Mouse (Mus musculus) erythroblast, embryonic 14.5 days (primary cell): ENCODE measurements around the gene Anks1. TPM values are rescaled to one million over a fixed set of nuclear protein-coding genes. Genes with fewer than 3 reads are reported as not detected.
"Not testable (repeated sequence)": the region's sequence is repeated elsewhere in the genome, so short reads cannot be mapped to it uniquely, and the experiment has no call there.

ENCODE experiments used
- H3K27me3 ChIP-seq: 2 replicates; pipeline ENCODE4 v1.6.1; 2012; ENCODE audit warnings: inconsistent platforms; ENCODE audit not compliant: control insufficient read depth
- H3K36me3 ChIP-seq: 2 replicates; pipeline ENCODE4 v1.6.1; 2012; ENCODE audit warnings: mild to moderate bottlenecking, inconsistent platforms; ENCODE audit not compliant: control insufficient read depth
- H3K4me1 ChIP-seq: 2 replicates; pipeline ENCODE4 v1.6.1; 2012; ENCODE audit warnings: inconsistent platforms; ENCODE audit not compliant: control insufficient read depth
- H3K4me3 ChIP-seq: replicated peaks from 2 replicates; pipeline ENCODE3; 2012; ENCODE audit warnings: moderate library complexity, mild to moderate bottlenecking, inconsistent platforms
- H3K9me3 ChIP-seq: 2 replicates; pipeline ENCODE4 v1.6.1; 2012; ENCODE audit warnings: low read length, inconsistent platforms, mixed read lengths; ENCODE audit not compliant: control insufficient read depth
- GATA1 ChIP-seq: IDR thresholded peaks from 2 replicates; pipeline ENCODE4 v1.6.1; 2012; ENCODE audit warnings: low read length, inconsistent platforms, mixed read lengths
- TAL1 ChIP-seq: IDR thresholded peaks from 3 replicates; pipeline ENCODE4 v1.6.1; 2012; ENCODE audit warnings: low read length, inconsistent platforms, mixed read lengths
- polyA plus RNA-seq: library from polyadenylated mRNA; stranded (reverse); fragments of >175 nt; gene quantifications from 2 replicates; pipeline ENCODE4 v1.2.3, GENCODE M21; 2012

Gene Anks1
- polyA plus RNA-seq, 1 experiment, result 0.39 TPM

DNA sequence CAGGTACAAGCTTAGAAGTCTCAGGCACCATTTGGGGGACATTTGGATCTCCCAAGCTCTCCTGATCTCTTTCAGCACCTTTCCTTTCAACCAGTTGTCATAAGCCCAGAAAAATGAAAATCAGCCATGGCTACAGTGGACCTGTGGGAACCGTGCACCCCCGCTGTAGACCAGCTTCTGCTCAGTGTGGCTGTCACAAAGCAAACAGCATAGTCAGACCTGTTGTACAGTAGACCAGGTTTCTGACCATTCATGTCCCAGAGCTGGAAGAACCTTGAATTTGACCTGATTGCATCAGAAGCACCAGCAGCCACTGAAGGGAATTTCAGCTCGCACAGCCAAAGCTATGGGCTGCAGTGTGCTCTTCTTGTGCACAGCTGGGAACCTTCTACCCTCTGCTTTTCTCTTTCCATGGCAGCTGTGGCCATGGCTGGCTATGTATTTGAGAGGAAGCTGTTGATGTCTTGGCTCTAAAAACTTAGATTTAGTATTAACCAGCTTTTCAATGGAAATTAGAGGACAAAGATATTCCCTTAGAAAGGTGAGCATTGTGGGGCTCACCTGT lies 71.4 kb downstream of the Anks1 start:
- Histone ChIP-seq H3K4me3 (no peak overlapping the region), H3K27me3 (no peaks in the 10 kb centered on the region), H3K36me3 (peaks cover 26% of the 10 kb centered on the region), H3K4me1 (no peaks in the 10 kb centered on the region), H3K9me3 (no peaks in the 10 kb centered on the region)
- TF ChIP-seq GATA1, result no peak
- TF ChIP-seq TAL1, result no peak

DNA sequence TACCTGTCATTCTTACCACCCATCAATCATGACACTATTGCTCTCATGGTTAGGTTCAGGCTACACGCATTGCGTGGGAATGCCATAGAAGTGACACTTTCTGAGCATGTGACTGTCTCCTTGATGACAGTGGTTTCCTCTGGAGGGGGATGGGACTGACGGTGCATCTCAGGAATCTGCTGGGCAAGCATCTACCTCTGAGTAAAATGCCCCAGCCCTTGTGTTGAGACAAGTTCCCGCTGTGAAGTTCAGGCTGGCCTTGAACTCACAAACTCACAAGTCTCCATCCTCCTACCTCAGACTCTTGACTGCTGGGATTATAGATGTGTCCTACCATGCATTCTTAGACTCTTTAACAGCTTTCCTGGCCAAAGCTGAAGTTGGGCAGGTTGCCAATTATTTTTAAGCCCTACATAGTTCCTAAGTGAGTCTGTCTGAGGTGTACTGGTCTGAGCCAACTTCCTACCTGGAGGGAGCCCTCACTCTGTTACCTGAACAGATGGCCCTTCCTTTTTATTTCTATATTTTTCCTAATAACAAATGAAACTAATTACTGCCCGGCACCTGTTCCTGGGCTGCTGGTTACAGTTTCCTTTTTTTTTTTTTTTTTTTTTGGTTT lies 72.5 kb downstream of the Anks1 start:
- H3K27me3 ChIP-seq, result no peaks in the 10 kb centered on the region
- peaks cover 29% of the 10 kb centered on the region for H3K36me3 ChIP-seq
- no peaks in the 10 kb centered on the region for H3K9me3 ChIP-seq
- no peak overlapping the region for H3K4me3 ChIP-seq
- TF ChIP-seq TAL1, result no peak
- no peak for TF ChIP-seq GATA1
- H3K4me1 ChIP-seq, result no peaks in the 10 kb centered on the region

DNA sequence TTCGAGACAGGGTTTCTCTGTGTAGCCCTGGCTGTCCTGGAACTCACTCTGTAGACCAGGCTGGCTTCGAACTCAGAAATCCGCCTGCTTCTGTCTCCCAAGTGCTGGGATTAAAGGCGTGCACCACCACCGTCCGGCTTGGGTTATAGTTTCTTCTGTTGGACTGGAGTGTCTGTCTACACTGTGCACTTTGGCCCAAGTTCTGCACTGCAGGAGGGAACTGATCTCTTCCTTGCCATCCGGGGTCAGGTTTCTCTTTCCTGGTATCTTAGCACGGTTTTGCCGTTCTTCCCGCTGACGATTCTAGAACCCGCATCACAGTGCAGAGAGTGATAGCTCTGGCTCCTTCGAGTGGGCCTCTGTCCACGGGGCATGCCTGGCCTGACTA lies 73.0 kb downstream of the Anks1 start:
- not testable (repeated sequence) for H3K4me3 ChIP-seq, H3K9me3 ChIP-seq, H3K4me1 ChIP-seq, H3K27me3 ChIP-seq
- peaks cover 27% of the 10 kb centered on the region for H3K36me3 ChIP-seq

DNA sequence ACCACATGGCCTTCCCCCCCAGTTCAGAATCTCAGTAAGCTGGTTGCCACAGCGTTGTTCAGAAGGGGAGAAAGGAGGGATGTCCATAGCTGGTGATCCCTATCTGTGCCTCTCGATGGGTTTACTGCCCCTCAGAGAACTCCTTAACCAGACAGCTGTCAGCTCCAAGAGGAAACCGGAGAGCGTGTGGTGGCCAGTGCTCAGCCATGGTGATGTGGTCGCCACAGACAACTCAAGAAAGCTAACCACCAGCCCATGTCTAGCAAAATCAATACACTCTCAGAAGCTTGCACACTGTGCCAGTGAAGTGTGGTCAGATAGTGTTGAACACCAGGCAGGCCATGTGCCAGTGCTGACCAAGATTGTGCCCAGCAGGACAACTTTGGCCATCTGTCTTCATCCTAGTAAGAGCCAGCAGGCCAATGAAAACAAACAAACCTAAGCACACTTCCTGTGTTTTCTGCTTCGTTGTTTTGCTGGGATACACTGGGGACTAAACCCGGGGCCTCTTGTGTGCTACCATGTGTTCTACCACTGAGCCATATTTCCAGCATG lies 73.7 kb downstream of the Anks1 start:
- Histone ChIP-seq H3K4me3 (no peak overlapping the region), H3K27me3 (no peaks in the 10 kb centered on the region), H3K36me3 (peaks cover 27% of the 10 kb centered on the region), H3K9me3 (no peaks in the 10 kb centered on the region), H3K4me1 (no peaks in the 10 kb centered on the region)
- TF ChIP-seq GATA1, result no peak
- TF ChIP-seq TAL1, result no peak

DNA sequence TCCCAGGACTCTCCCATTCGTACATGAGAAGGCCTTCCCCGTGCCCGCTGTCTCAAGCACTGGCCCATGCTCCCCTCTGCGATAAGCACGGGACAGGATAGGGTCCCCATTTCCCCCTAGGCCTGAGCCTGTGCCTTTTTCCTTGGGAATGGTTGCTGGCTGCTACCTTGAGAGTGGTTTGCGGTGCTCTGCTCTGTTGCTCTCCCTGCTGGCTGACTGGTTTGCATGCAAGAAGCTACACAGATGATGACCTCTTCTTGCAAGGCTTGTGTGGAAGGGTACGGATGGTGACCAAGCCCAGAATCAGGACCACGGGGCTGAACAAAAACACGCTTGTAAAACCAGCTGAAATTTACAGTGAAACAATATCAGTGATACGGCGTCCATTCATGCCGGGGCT lies 75.3 kb downstream of the Anks1 start:
- Histone ChIP-seq H3K9me3 (no peaks in the 10 kb centered on the region), H3K4me3 (no peak overlapping the region), H3K4me1 (no peaks in the 10 kb centered on the region), H3K36me3 (peaks cover 27% of the 10 kb centered on the region), H3K27me3 (no peaks in the 10 kb centered on the region)
- TF ChIP-seq GATA1, result no peak
- no peak for TF ChIP-seq TAL1

DNA sequence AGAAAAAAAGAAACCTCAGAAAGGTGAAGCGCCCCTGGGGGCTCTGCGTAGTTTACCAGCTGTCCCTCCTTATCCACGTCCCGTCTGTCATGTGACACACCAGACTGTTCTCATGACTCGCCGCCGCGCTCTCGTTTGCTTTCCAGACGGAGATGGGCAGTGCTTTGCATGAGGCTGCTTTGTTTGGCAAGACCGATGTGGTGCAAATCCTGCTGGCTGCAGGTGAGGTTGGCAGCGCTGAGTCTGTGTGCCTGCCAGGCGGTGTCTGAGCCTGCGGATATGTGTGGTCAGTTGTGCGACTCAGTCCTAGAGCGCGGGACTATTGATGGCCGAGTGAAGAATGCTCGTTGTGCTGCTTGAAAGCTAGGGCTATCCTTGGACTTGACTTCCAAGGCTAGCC lies 77.0 kb downstream of the Anks1 start:
- H3K9me3 ChIP-seq, result no peaks in the 10 kb centered on the region
- TF ChIP-seq TAL1, result no peak
- TF ChIP-seq GATA1, result no peak
- H3K36me3 ChIP-seq, result peaks cover 27% of the 10 kb centered on the region
- no peaks in the 10 kb centered on the region for H3K27me3 ChIP-seq
- no peaks in the 10 kb centered on the region for H3K4me1 ChIP-seq
- no peak overlapping the region for H3K4me3 ChIP-seq

DNA sequence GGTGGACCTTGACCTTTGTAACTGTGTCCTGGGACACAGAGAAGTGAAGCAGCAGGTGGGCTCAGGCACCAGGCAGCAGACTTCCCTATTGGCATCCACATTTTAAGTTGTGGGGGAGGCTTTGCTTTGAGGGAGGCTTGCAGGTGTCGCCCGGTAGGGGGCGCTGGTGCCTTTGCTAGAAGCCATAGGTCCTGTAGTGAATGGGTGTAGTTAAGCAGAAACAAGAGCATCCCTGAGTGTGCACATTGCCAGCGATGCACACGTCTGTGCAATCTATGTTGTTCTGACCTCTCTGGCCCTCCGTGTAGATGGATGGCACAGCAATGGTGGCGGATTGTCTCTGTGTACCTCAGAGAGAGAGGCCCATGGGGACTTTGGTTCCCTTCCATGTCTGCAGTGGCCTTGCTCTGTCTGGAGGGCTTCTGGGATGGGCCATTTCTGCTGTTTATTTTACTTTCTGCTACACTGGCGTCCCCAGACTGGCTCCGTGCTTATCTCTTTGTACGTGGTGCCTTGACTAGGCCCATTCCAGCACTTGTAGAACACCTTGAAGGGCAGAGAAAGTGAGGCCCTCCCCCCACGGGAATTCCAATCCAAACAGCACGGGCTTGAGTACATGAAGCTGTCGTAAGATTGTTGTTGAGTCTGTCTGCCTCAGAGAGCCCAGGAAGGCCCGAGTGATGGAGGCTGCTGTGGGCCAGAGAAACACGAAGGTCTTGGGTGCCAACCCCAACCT lies 80.9 kb downstream of the Anks1 start:
- Histone ChIP-seq H3K36me3 (peaks cover 35% of the 10 kb centered on the region), H3K27me3 (no peaks in the 10 kb centered on the region), H3K4me1 (no peaks in the 10 kb centered on the region), H3K9me3 (no peaks in the 10 kb centered on the region), H3K4me3 (no peak overlapping the region)
- TF ChIP-seq GATA1 (no peak), TAL1 (no peak)

DNA sequence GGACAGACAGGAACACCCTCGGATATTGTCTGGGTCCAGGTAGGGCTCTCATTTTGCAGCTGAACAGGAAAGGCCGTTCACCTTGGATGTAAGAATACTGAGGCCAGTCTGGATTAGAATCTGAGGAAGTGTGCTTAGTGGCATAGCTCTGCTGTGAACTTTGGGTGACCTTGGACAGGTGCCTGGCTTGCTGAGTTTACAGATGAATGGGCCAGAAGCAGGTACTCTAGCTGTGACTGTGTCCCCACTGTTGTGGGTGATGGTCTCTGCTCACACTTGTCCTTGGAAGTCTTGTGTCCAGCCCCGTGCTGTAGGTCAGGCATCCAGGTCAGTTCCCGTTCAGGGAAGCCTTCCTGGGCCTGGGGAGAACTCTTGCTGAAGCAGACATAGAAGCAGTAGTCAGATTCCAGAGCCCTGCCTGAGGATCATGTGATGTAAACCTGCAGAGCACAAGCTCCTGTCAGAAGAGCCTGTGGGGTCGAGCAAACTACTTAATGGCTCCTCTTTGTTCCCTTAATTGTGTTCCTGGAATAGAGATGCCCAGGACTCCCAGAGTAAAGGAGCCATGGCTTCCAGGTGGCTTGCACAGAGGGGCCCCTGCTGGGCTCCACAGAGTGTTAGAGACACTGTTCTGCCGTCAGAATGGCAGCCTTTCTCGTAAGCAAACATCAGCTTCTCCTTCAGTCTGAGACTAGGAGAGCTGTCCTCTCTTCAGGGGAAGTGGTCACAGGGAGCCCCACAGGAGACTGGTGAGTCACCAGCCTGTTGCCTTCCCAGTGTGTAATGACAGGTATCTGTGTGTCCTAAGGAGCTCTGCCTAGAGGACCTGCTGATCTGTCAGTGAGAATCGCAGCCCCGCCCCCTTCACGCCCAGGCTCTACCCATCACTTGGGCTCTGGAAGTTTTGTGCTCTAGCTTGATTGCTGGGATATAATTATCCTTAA lies 85.2 kb downstream of the Anks1 start:
- no peaks in the 10 kb centered on the region for H3K9me3 ChIP-seq
- H3K36me3 ChIP-seq, result peaks cover 25% of the 10 kb centered on the region
- no peak overlapping the region for H3K4me3 ChIP-seq
- H3K27me3 ChIP-seq, result no peaks in the 10 kb centered on the region
- TF ChIP-seq TAL1, result no peak
- no peak for TF ChIP-seq GATA1
- H3K4me1 ChIP-seq, result no peaks in the 10 kb centered on the region
